Mouse (Mus musculus) myocyte (in vitro differentiated cells): Measurements from ENCODE around the gene Sv2c.

ENCODE experiments used
- MAX ChIP-seq: IDR thresholded peaks from one replicate; pipeline ENCODE4 v1.6.1; 2011; ENCODE audit warnings: low read depth, mild to moderate bottlenecking, control low read depth
- MYOD1 ChIP-seq, 3 experiments: IDR thresholded peaks; one replicate each; pipeline ENCODE4 v1.6.1; 2011; ENCODE audit warnings: control low read depth in 2 of 3, low read depth in 2 of 3, mild to moderate bottlenecking in 2 of 3, moderate library complexity in 1 of 3; ENCODE audit not compliant: insufficient read length in 2 of 3, control insufficient read depth in 1 of 3
- MYOG ChIP-seq, 3 experiments: IDR thresholded peaks; one replicate each; pipeline ENCODE4 v1.6.1; 2011; ENCODE audit warnings: control low read depth in 2 of 3, low read depth in 2 of 3, mild to moderate bottlenecking in 2 of 3; ENCODE audit not compliant: insufficient read length in 2 of 3, control insufficient read depth in 1 of 3, insufficient read depth in 1 of 3
- POLR2A ChIP-seq: IDR thresholded peaks from one replicate; pipeline ENCODE4 v1.6.1; 2011; ENCODE audit warnings: low read depth, mild to moderate bottlenecking, control low read depth, moderate library complexity; ENCODE audit not compliant: insufficient read length
- POLR2AphosphoS2 ChIP-seq: IDR thresholded peaks from one replicate; pipeline ENCODE4 v1.6.1; 2011; ENCODE audit warnings: low read depth, control low read depth; ENCODE audit not compliant: insufficient read length
- TCF12 ChIP-seq: IDR thresholded peaks from one replicate; pipeline ENCODE4 v1.6.1; 2011; ENCODE audit warnings: mild to moderate bottlenecking, control low read depth; ENCODE audit not compliant: poor library complexity, insufficient read depth, severe bottlenecking
- TCF3 ChIP-seq: IDR thresholded peaks from one replicate; pipeline ENCODE4 v1.6.1; 2011; ENCODE audit warnings: low read depth, control low read depth; ENCODE audit not compliant: insufficient read length
- USF1 ChIP-seq: IDR thresholded peaks from one replicate; pipeline ENCODE4 v1.6.1; 2011; ENCODE audit warnings: low read depth, mild to moderate bottlenecking, control low read depth, moderate library complexity

DNA sequence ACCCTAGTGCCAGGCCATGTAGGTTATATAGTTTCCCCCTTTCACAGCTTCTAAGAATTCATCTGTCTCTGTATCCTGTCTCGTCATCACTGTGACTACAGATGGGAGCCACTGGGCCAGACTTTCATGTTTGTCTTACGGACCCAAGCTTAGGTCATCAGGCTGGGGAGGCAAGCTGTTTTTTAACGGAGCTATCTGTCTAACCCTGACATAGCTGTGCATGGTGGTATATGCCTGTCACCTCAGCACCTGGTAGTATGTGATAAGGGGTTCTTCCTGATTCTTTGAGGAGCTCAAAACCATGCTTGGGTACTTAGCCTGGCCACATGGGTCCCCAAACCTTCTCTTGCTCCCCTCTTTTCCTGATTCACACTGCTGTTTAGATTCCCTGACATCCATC is 124.2 kb downstream of the Sv2c start:
- TF ChIP-seq POLR2A (no peak), TCF12 (no peak), MYOG (IDR thresholded peaks at IDR 0.05; ENCODE audit: control insufficient read depth in 1 of 3, insufficient read depth in 1 of 3, insufficient read length in 2 of 3, low read depth in 2 of 3) (no peak), MYOD1 (IDR thresholded peaks at IDR 0.05; ENCODE audit: control insufficient read depth in 1 of 3, insufficient read length in 2 of 3, low read depth in 2 of 3) (no peak), MAX (no peak), POLR2AphosphoS2 (no peak), USF1 (no peak), TCF3 (no peak)
